25 mouse cellular contexts compared by ENCODE assay signal in genomic region chr3:122705246-122705645, GRCm38 (mm10). TPM values are rescaled to one million over a fixed set of nuclear protein-coding genes. Genes with fewer than 3 reads are reported as not detected.
A peak's percentile ranks its signal among the peaks of the same experiment; 100 is the strongest.
DNase-seq lines count a peak whose midpoint lies in the region; ATAC-seq and TF ChIP-seq lines count a peak whose summit lies in the region.
"Had no signal": no experiment of that assay in that cellular context is flagged by ENCODE, and none has a peak within 500 bp of the region (broad histone marks: within the 10 kb centered on the region; RNA-seq: fewer than 3 reads in every experiment).

No protein-coding gene starts in this region.

- no peak for TF ChIP-seq CTCF in lung, postnatal 0 days (IDR thresholded peaks at IDR 0.05)

- WGBS in lung, postnatal 0 days = 51% methylated on average over 7 of the region's 7 CpGs

- no peaks in the 10 kb centered on the region for H3K9me3 ChIP-seq in lung, postnatal 0 days (ENCODE audit: low read length)
- H3K9me3 ChIP-seq: heart, embryonic 12.5 days; liver, embryonic 12.5 days; midbrain, embryonic 13.5 days had no signal

- H3K79me2 ChIP-seq in myocyte (ENCODE audit: control insufficient read depth, insufficient read depth) = no peaks in the 10 kb centered on the region

- no peaks in the 10 kb centered on the region; the same call in 1 of the 2 replicates for H3K4me1 ChIP-seq in lung, postnatal 0 days (ENCODE audit: insufficient read depth, low read depth, low read length)
- H3K4me1 ChIP-seq: heart, embryonic 12.5 days; liver, embryonic 12.5 days; midbrain, embryonic 13.5 days had no signal

- H3K27me3 ChIP-seq in lung, postnatal 0 days (replicated peaks; ENCODE audit: insufficient read depth, low read length) = no peaks in the 10 kb centered on the region
- no peaks in the 10 kb centered on the region for H3K27me3 ChIP-seq in myocyte (ENCODE audit: control insufficient read depth, insufficient read depth, insufficient read length)
- H3K27me3 ChIP-seq: heart, embryonic 12.5 days; liver, embryonic 12.5 days; midbrain, embryonic 13.5 days had no signal

- peak overlapping the region; percentile 44 for H3K27ac ChIP-seq in lung, postnatal 0 days (ENCODE audit: low read length)
- H3K27ac ChIP-seq: heart, adult 2 months; hindbrain, embryonic 14.5 days; liver, embryonic 12.5 days; midbrain, embryonic 13.5 days had no signal

- ATAC-seq in lung, postnatal 0 days = peak; percentile 44
- ATAC-seq: forebrain, embryonic 14.5 days; liver, embryonic 12.5 days; liver, postnatal 0 days; midbrain, embryonic 13.5 days; Patski had no signal

- no peak overlapping the region for H3K4me3 ChIP-seq in lung, postnatal 0 days (ENCODE audit: low read depth, low read length)
- no peak overlapping the region for H3K4me3 ChIP-seq in myocyte
- H3K4me3 ChIP-seq: heart, adult 2 months; heart, embryonic 12.5 days; liver, embryonic 12.5 days; midbrain, embryonic 13.5 days had no signal

- peak; percentile 8 for DNase-seq in gastrocnemius, postnatal 25 days
- no peak for DNase-seq in gastrocnemius, postnatal 36 days
- DNase-seq in lung, postnatal 0 days (ENCODE audit: low spot score) = peak; percentile 77
- no peak for DNase-seq in lung, postnatal 14 days
- no peak for DNase-seq in spleen, postnatal 4 days (ENCODE audit: low spot score in 2 of 2)
- no peak for DNase-seq in thymus, postnatal 4 days
- DNase-seq: adrenal gland, postnatal 14 days; cerebellum, adult 11 months; cerebellum, adult 9-10 months; cerebellum, postnatal 36 days; heart, adult 2 months; kidney, adult 9 months; kidney, postnatal 10 days; layer of hippocampus, postnatal 36 days; left cerebral cortex, postnatal 4 days; liver, postnatal 0 days; right cerebral cortex, postnatal 25 days had no signal

- TF ChIP-seq POLR2A in myocyte (IDR thresholded peaks at IDR 0.05; ENCODE audit: insufficient read length, low read depth) = no peak

- H3K36me3 ChIP-seq in lung, postnatal 0 days (ENCODE audit: insufficient read depth, low read length) = no peaks in the 10 kb centered on the region
- H3K36me3 ChIP-seq in myocyte (ENCODE audit: control insufficient read depth, insufficient read depth) = no peaks in the 10 kb centered on the region
- H3K36me3 ChIP-seq: G1E; heart, embryonic 12.5 days; liver, embryonic 12.5 days; midbrain, embryonic 13.5 days had no signal

- TF ChIP-seq EP300 in lung, postnatal 0 days (IDR thresholded peaks at IDR 0.05) = no peak

- H3ac ChIP-seq in myocyte (ENCODE audit: control insufficient read depth, insufficient read length) = no peak overlapping the region

- H3K9ac ChIP-seq in lung, postnatal 0 days (replicated peaks; ENCODE audit: low read depth) = no peak overlapping the region
- H3K9ac ChIP-seq: heart, embryonic 12.5 days; hindbrain, embryonic 14.5 days; liver, embryonic 12.5 days; liver, postnatal 0 days; midbrain, embryonic 13.5 days had no signal

- intact Hi-C loops in gastrocnemius, postnatal 36 days (cut with DNase I) = no loop called here

- no peak overlapping the region for H3K4me2 ChIP-seq in lung, postnatal 0 days (replicated peaks; ENCODE audit: low read depth, low read length)
- peak overlapping the region; percentile 61 for H3K4me2 ChIP-seq in myocyte (ENCODE audit: low read depth)
- H3K4me2 ChIP-seq: heart, embryonic 12.5 days; hindbrain, embryonic 14.5 days; liver, embryonic 12.5 days; midbrain, embryonic 13.5 days had no signal

TF ChIP-seq in myocyte, 11 proteins besides CTCF, POLR2A, EP300 and RAD21:
- TF ChIP-seq TCF3 (IDR thresholded peaks at IDR 0.05; ENCODE audit: insufficient read length, low read depth) = no peak
- TF ChIP-seq MYOD1 (IDR thresholded peaks at IDR 0.05; ENCODE audit: control insufficient read depth in 1 of 3, insufficient read length in 2 of 3, low read depth in 2 of 3) = peak in 1 of 3 experiments; percentile 19

RNA-seq across cellular contexts. Expression of gene Pde5a, which starts 23.5 kb away (rescaled TPM):
- 1 to 10 TPM; 2.3 to 3.0 TPM for total RNA-seq in gastrocnemius, postnatal 25 days (2021)
- total RNA-seq in gastrocnemius, postnatal 36 days (2021) = 1 to 10 TPM; 1.6 to 1.9 TPM
- 16.6 and 22.7 TPM in 2 replicates for polyA plus RNA-seq in lung, postnatal 0 days (2015; fragmentation: Nextera tagmentation; extraction: Ambion mirVana)
- polyA plus RNA-seq in myocyte (2012; fragmentation: generic; extraction: Trizol) = 4.5 TPM
- polyA plus RNA-seq: G1E had no signal

Comparison
In these comparisons a context has a peak if more than half of its experiments do, and no peak if none do; other contexts are left out.
1. DNase-seq: peak in gastrocnemius, postnatal 25 days (single experiment) and lung, postnatal 0 days (single experiment); none in gastrocnemius, postnatal 36 days (0 of 2), lung, postnatal 14 days (single experiment), spleen, postnatal 4 days (0 of 2) and thymus, postnatal 4 days (single experiment).